Mouse (Mus musculus): Measurements from ENCODE around the gene Hipk2.

GRCm38 (mm10) chr6:38881468-38881867 is 5.5 kb upstream of the Hipk2 start:
- TF ChIP-seq NELFE (IDR thresholded peaks at IDR 0.05; ENCODE audit: low read depth, low read length) (no peak), POLR2A (IDR thresholded peaks at IDR 0.05; ENCODE audit: control insufficient read depth in 1 of 2, insufficient read depth in 1 of 2, low read depth in 1 of 2, low read length in 2 of 2, poor library complexity in 1 of 2) (no peak), RCOR1 (IDR thresholded peaks at IDR 0.05; ENCODE audit: low read depth, low read length) (no peak), E2F4 (IDR thresholded peaks at IDR 0.05; ENCODE audit: borderline replicate concordance, low read depth, low read length) (no peak), TCF12 (IDR thresholded peaks at IDR 0.05; ENCODE audit: low read depth, low read length) (no peak), CHD2 (IDR thresholded peaks at IDR 0.05; ENCODE audit: low read length) (no peak), CHD1 (IDR thresholded peaks at IDR 0.05; ENCODE audit: low read depth, low read length) (no peak), CTCF (IDR thresholded peaks at IDR 0.05 in 2 of 3, conservative IDR thresholded peaks at IDR 0.05 in 1 of 3; ENCODE audit: control insufficient read depth in 1 of 3, insufficient read depth in 1 of 3, low read depth in 2 of 3, low read length in 3 of 3, poor library complexity in 1 of 3, severe bottlenecking in 1 of 3) (no peak)
